Mouse (Mus musculus) MEL (cell line): ENCODE results near the gene Ephx1. TPM values are rescaled to one million over a fixed set of nuclear protein-coding genes. Genes with fewer than 3 reads are reported as not detected.

Source experiments
- DNase-seq: peaks from one replicate; pipeline ENCODE4 v3.0.0; 2011; ENCODE audit warnings: low read depth, low spot score
- H3K27ac ChIP-seq: 2 replicates; pipeline ENCODE4 v1.5.1; 2012; ENCODE audit warnings: low read depth, mild to moderate bottlenecking, control low read depth, low read length, moderate library complexity; ENCODE audit not compliant: control insufficient read depth
- H3K27me3 ChIP-seq, 2 experiments: fragments of 150-350 bp in 1 of 2; sonication (generic) in 1 of 2; 2 replicates each; pipeline ENCODE4 v1.6.1; 2012; ENCODE audit warnings: low read length in 2 of 2, mild to moderate bottlenecking in 2 of 2, improper control_type of control experiment in 1 of 2, moderate library complexity in 1 of 2; ENCODE audit not compliant: insufficient read depth in 2 of 2, control insufficient read depth in 1 of 2
- H3K36me3 ChIP-seq, 2 experiments: 2 replicates each; pipeline ENCODE4 v1.6.1; 2012 to 2014; ENCODE audit warnings: low read length in 2 of 2, improper control_type of control experiment in 1 of 2, inconsistent platforms in 1 of 2, mild to moderate bottlenecking in 1 of 2; ENCODE audit not compliant: insufficient read depth in 2 of 2, control insufficient read depth in 1 of 2
- H3K4me1 ChIP-seq, 2 experiments: fragments of 150-350 bp in 1 of 2; sonication (generic) in 1 of 2; 2 replicates each; pipeline ENCODE4 v1.6.1; 2012; ENCODE audit warnings: low read length in 2 of 2, improper control_type of control experiment in 1 of 2, mild to moderate bottlenecking in 1 of 2; ENCODE audit not compliant: insufficient read depth in 2 of 2, control insufficient read depth in 1 of 2
- H3K4me3 ChIP-seq, 2 experiments: fragments of 150-350 bp in 1 of 2; sonication (generic) in 1 of 2; 2 replicates each; pipeline ENCODE4 v1.5.1; 2012; ENCODE audit warnings: low read depth in 2 of 2, low read length in 2 of 2, mild to moderate bottlenecking in 2 of 2, moderate library complexity in 2 of 2, control low read depth in 1 of 2, improper control_type of control experiment in 1 of 2; ENCODE audit not compliant: control insufficient read depth in 1 of 2, insufficient read depth in 1 of 2
- H3K79me2 ChIP-seq: 2 replicates; pipeline ENCODE4 v1.6.1; 2012; ENCODE audit warnings: mild to moderate bottlenecking, low read length, moderate library complexity; ENCODE audit not compliant: control insufficient read depth, poor library complexity, insufficient read depth
- H3K9ac ChIP-seq: 2 replicates; pipeline ENCODE4 v1.6.1; 2012; ENCODE audit warnings: low read depth, mild to moderate bottlenecking, control low read depth, low read length, moderate library complexity; ENCODE audit not compliant: control insufficient read depth, poor library complexity, severe bottlenecking
- H3K9me3 ChIP-seq: fragments of 150-350 bp; sonication (generic); replicated peaks from 2 replicates; pipeline ENCODE4 v1.6.1; 2012; ENCODE audit warnings: mild to moderate bottlenecking, low read length, improper control_type of control experiment, moderate library complexity; ENCODE audit not compliant: insufficient read depth
- CHD1 ChIP-seq: IDR thresholded peaks from 2 replicates; pipeline ENCODE4 v1.6.1; 2012; ENCODE audit warnings: low read depth, mild to moderate bottlenecking, inconsistent platforms, low read length, improper control_type of control experiment
- E2F4 ChIP-seq: IDR thresholded peaks from 2 replicates; pipeline ENCODE4 v1.6.1; 2011; ENCODE audit warnings: low read depth, low read length, improper control_type of control experiment, borderline replicate concordance
- ELF1 ChIP-seq: IDR thresholded peaks from 2 replicates; pipeline ENCODE4 v1.6.1; 2014; ENCODE audit warnings: low read depth, mild to moderate bottlenecking, inconsistent platforms, low read length, improper control_type of control experiment, moderate library complexity
- ETS1 ChIP-seq: IDR thresholded peaks from 2 replicates; pipeline ENCODE4 v1.6.1; 2012; ENCODE audit warnings: low read depth, mild to moderate bottlenecking, inconsistent platforms, low read length, improper control_type of control experiment, moderate library complexity
- GATA1 ChIP-seq: IDR thresholded peaks from 2 replicates; pipeline ENCODE4 v1.6.1; 2011; ENCODE audit warnings: low read depth, low read length, improper control_type of control experiment
- KAT2A ChIP-seq: conservative IDR thresholded peaks from 2 replicates; pipeline ENCODE4 v1.6.1; 2012; ENCODE audit warnings: low read depth, low read length, improper control_type of control experiment, inconsistent platforms
- MAFK ChIP-seq: IDR thresholded peaks from 2 replicates; pipeline ENCODE4 v1.6.1; 2011; ENCODE audit warnings: low read depth, mild to moderate bottlenecking, low read length, improper control_type of control experiment, borderline replicate concordance
- MAX ChIP-seq: IDR thresholded peaks from 2 replicates; pipeline ENCODE4 v1.6.1; 2011; ENCODE audit warnings: low read length, improper control_type of control experiment
- MXI1 ChIP-seq: IDR thresholded peaks from 2 replicates; pipeline ENCODE4 v1.6.1; 2011; ENCODE audit warnings: mild to moderate bottlenecking, low read depth, low read length, improper control_type of control experiment
- MYB ChIP-seq: IDR thresholded peaks from 2 replicates; pipeline ENCODE4 v1.6.1; 2011; ENCODE audit warnings: mild to moderate bottlenecking, low read depth, low read length, improper control_type of control experiment
- POLR2AphosphoS5 ChIP-seq: IDR thresholded peaks from 2 replicates; pipeline ENCODE4 v1.6.1; 2012; ENCODE audit warnings: low read depth, borderline replicate concordance, mild to moderate bottlenecking, inconsistent platforms, low read length, moderate library complexity, mixed read lengths
- RAD21 ChIP-seq: IDR thresholded peaks from 2 replicates; pipeline ENCODE4 v1.6.1; 2011; ENCODE audit warnings: mild to moderate bottlenecking, low read depth, low read length, improper control_type of control experiment
- RCOR1 ChIP-seq: IDR thresholded peaks from 2 replicates; pipeline ENCODE4 v1.6.1; 2012; ENCODE audit warnings: low read depth, mild to moderate bottlenecking, inconsistent platforms, low read length, improper control_type of control experiment
- SMC3 ChIP-seq: IDR thresholded peaks from 2 replicates; pipeline ENCODE4 v1.6.1; 2011; ENCODE audit warnings: low read depth, low read length, improper control_type of control experiment
- TBP ChIP-seq: IDR thresholded peaks from 2 replicates; pipeline ENCODE4 v1.8.0; 2011; ENCODE audit warnings: low read depth, low read length, improper control_type of control experiment
- UBTF ChIP-seq: IDR thresholded peaks from 2 replicates; pipeline ENCODE4 v1.6.1; 2012; ENCODE audit warnings: low read depth, mild to moderate bottlenecking, inconsistent platforms, low read length, improper control_type of control experiment, moderate library complexity, borderline replicate concordance; ENCODE audit not compliant: insufficient read depth
- USF1 ChIP-seq: IDR thresholded peaks from 2 replicates; pipeline ENCODE4 v1.6.1; 2014; ENCODE audit warnings: low read depth, mild to moderate bottlenecking, inconsistent platforms, low read length, improper control_type of control experiment, moderate library complexity
- USF2 ChIP-seq, 2 experiments: IDR thresholded peaks; 2 replicates each; pipeline ENCODE4 v1.6.1; 2011 to 2012; ENCODE audit warnings: improper control_type of control experiment in 2 of 2, low read length in 2 of 2, borderline replicate concordance in 1 of 2, inconsistent platforms in 1 of 2, low read depth in 1 of 2, mild to moderate bottlenecking in 1 of 2; ENCODE audit not compliant: insufficient read depth in 1 of 2
- ZC3H11A ChIP-seq: IDR thresholded peaks from 2 replicates; pipeline ENCODE4 v1.6.1; 2012; ENCODE audit warnings: low read depth, mild to moderate bottlenecking, inconsistent platforms, low read length, improper control_type of control experiment
- ZNF384 ChIP-seq: IDR thresholded peaks from 2 replicates; pipeline ENCODE4 v1.6.1; 2012; ENCODE audit warnings: low read depth, mild to moderate bottlenecking, inconsistent platforms, low read length, improper control_type of control experiment
- polyA plus RNA-seq, 2 experiments: library from polyadenylated mRNA; stranded (reverse) in 1 of 2; unstranded in 1 of 2; fragments of >175 nt in 1 of 2; fragments of >200 nt in 1 of 2; gene quantifications; 2 replicates each; pipeline versions ENCODE4 v1.2.1 to v1.2.4; 2012; ENCODE audit warnings: low replicate concordance in 2 of 2, low read depth in 1 of 2; ENCODE audit not compliant: insufficient read length in 2 of 2, insufficient read depth in 1 of 2, missing spikeins in 1 of 2
- total RNA-seq: library from RNA; depleted of rRNA; stranded (reverse); fragments of 300-350 nt; gene quantifications from 2 replicates; pipeline ENCODE4 v1.2.3, GENCODE M21; 2012; rRNA removed

The Ephx1 gene
- total and polyA plus RNA-seq, 3 experiments, result 0.15 to 0.39 TPM; not detected in 1

DNA sequence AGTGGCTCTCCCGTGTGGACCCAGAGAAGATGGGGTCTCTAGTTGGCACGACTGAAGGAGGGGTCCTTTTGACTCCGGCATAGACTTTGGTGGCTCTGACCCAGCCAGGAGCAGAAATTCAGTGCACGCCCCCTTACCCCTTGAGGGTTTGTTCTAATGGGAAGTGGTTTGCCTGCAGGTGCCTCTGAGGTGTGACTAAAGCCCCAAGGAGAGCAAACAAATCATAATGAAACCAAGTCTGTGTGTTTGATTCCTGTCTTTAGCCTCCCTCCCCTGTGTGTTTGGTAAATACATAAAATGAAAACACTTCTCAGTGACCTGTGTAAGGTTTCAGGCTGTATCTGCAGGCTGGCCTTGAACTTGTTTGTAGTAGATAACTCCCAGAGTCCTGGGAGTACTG is 94.4 kb downstream of the Ephx1 start:
- Histone ChIP-seq H3K9ac (no peak overlapping the region), H3K79me2 (no peaks in the 10 kb centered on the region), H3K4me1 (peaks cover 4 to 7% of the 10 kb centered on the region in 2 experiments), H3K9me3 (no peaks in the 10 kb centered on the region), H3K27ac (no peak overlapping the region), H3K36me3 (peaks cover 0 to 5% of the 10 kb centered on the region in 2 experiments; a peak in 2 of 4 replicates), H3K4me3 (no peak overlapping the region), H3K27me3 (no peaks in the 10 kb centered on the region)
- TF ChIP-seq ZC3H11A (no peak), KAT2A (no peak), ETS1 (no peak), MAX (no peak), RCOR1 (no peak), MYB (no peak), RAD21 (no peak), MAFK (no peak), TBP (no peak), CHD1 (no peak), E2F4 (no peak), POLR2AphosphoS5 (no peak), USF1 (no peak), GATA1 (no peak), ZNF384 (no peak), USF2 (IDR thresholded peaks at IDR 0.05; ENCODE audit: borderline replicate concordance in 1 of 2, insufficient read depth in 1 of 2, low read depth in 1 of 2, low read length in 2 of 2) (no peak), UBTF (no peak), ELF1 (no peak), SMC3 (no peak), MXI1 (no peak)
- no peak for DNase-seq

Other genes with a start within 250 kb of the Ephx1 start
- gene H3f3a, start 207.0 kb downstream of the Ephx1 start, total RNA-seq, result 573 and 574 TPM in 2 replicates
- 100 to 1,000 TPM; 265 to 903 TPM for gene H3f3a, start 207.0 kb downstream of the Ephx1 start, polyA plus RNA-seq
- gene Sde2, start 169.8 kb downstream of the Ephx1 start, total RNA-seq, result 31.4 and 35.5 TPM in 2 replicates
- 10 to 100 TPM in 1 of 2 experiments, not detected in 1; 48.0 TPM for gene Sde2, start 169.8 kb downstream of the Ephx1 start, polyA plus RNA-seq
- not detected in 2 replicates for gene Lefty2, start 127.8 kb downstream of the Ephx1 start, total RNA-seq
- gene Lefty2, start 127.8 kb downstream of the Ephx1 start, polyA plus RNA-seq, result not detected
- 128 and 183 TPM in 2 replicates for gene Pycr2, start 116.6 kb downstream of the Ephx1 start, total RNA-seq
- gene Pycr2, start 116.6 kb downstream of the Ephx1 start, polyA plus RNA-seq, result 100 to 1,000 TPM in 1 of 2 experiments, not detected in 1; 125 TPM
- 3.5 and 6.4 TPM in 2 replicates for gene Lefty1, start 85.9 kb downstream of the Ephx1 start, total RNA-seq
- 1 to 10 TPM in 1 of 2 experiments, not detected in 1; 5.1 TPM for gene Lefty1, start 85.9 kb downstream of the Ephx1 start, polyA plus RNA-seq
- gene Tmem63a, start 78.6 kb downstream of the Ephx1 start, total RNA-seq, result 7.5 and 7.7 TPM in 2 replicates
- 10 to 100 TPM in 1 of 2 experiments, not detected in 1; 12.8 TPM for gene Tmem63a, start 78.6 kb downstream of the Ephx1 start, polyA plus RNA-seq
- gene 9130409I23Rik, start 30.3 kb upstream of the Ephx1 start, total RNA-seq, result not detected in 2 replicates
- gene 9130409I23Rik, start 30.3 kb upstream of the Ephx1 start, polyA plus RNA-seq, result not detected
- gene Nvl, start 123.3 kb upstream of the Ephx1 start, total RNA-seq, result 20.8 and 21.0 TPM in 2 replicates
- gene Nvl, start 123.3 kb upstream of the Ephx1 start, polyA plus RNA-seq, result 10 to 100 TPM in 1 of 2 experiments, not detected in 1; 29.8 TPM
- gene Cnih4, start 123.8 kb upstream of the Ephx1 start, total RNA-seq, result 69.4 and 72.1 TPM in 2 replicates
- 100 to 1,000 TPM in 1 of 2 experiments, not detected in 1; 141 TPM for gene Cnih4, start 123.8 kb upstream of the Ephx1 start, polyA plus RNA-seq
- gene Wdr26, start 191.1 kb upstream of the Ephx1 start, total RNA-seq, result 21.6 and 23.5 TPM in 2 replicates
- 10 to 100 TPM in 1 of 2 experiments, not detected in 1; 35.1 TPM for gene Wdr26, start 191.1 kb upstream of the Ephx1 start, polyA plus RNA-seq